Mouse (Mus musculus) lung, adult 2 months (tissue): ENCODE results near the gene Agap3.

Experiments used
- CTCF ChIP-seq: fragments of 200-500 bp; IDR thresholded peaks from 2 replicates; pipeline ENCODE4 v1.5.1; 2011; ENCODE audit warnings: mild to moderate bottlenecking, low read length, control low read depth; ENCODE audit not compliant: insufficient read depth
- POLR2A ChIP-seq: fragments of 200-500 bp; IDR thresholded peaks from 2 replicates; pipeline ENCODE4 v1.6.1; 2011; ENCODE audit warnings: low read depth, mild to moderate bottlenecking, control low read depth, low read length, borderline replicate concordance; ENCODE audit errors: extremely low read depth

- TF ChIP-seq POLR2A (no peak), CTCF (no peak)
Observed at GRCm38 (mm10) chr5:24525360-24526189, 73.6 kb downstream of the Agap3 start.
